Mouse (Mus musculus): ENCODE data around the gene Rps7. TPM values are rescaled to one million over a fixed set of nuclear protein-coding genes. Genes with fewer than 3 reads are reported as not detected.

The Rps7 gene
- polyA plus RNA-seq, 1 experiment from 2014 or later: 599 TPM

DNA sequence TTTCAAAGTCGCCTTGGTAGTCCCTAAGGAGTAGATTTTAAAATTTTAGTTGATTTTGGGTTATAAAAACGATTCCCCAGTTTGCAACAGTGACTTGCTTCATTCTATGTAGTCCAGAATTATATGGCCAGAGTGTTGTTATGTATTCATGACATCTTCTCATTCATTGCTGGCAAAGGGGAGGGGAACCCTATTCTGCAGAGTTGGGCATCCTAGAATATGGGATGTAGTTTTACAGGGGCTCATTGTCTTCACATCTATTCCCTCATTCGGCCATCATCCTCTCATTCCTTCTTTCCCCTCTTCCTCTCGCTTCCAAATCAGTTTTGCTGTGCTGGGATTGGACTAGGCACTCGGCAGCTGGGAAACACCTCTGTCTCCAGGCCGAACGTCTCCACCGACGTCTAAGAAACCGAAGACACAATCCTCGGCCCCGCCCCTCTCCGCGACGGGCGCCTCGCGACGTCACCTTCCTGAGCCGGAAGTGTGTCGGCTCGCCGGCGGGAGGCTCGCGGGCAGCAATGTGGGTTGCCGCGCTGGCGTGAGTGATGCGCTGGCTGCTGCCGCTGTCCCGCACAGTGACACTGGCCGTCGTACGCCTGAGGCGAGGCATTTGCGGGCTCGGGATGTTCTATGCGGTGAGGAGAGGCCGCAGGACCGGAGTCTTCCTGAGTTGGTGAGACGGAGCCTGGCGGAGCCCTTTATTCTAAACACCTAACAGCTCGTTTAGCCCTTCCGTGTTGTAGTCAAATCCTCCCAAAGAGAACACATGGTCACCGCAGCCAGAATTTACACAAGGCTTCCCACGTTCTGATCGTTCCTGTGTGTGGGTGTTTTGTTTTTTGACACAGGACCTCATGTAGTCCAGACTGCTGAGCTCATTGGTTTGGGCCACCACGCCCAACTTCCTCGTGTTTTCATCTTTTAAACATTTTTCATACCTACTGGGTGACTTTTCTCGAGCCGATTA, 13.7 kb upstream of the Rps7 start, which contains the start of gene Rnaseh1:
Gene Rnaseh1 (plus strand): TSS at position 462 of the 970 bp plus-strand sequence.
- Histone ChIP-seq H3K27me3 (ENCODE audit: control insufficient read depth, insufficient read depth, low read length) (no peaks in the 10 kb centered on the region), H3K4me1 (ENCODE audit: control insufficient read depth, insufficient read depth, low read length) (peaks cover 5% of the 10 kb centered on the region), H3K4me2 (peak within 1 kb of the TSS; percentile 88), H3K36me3 (ENCODE audit: control insufficient read depth, insufficient read depth, low read length) (peaks cover 4% of the 10 kb centered on the region; the same call in 1 of the 2 replicates), H3K27ac (ENCODE audit: low read depth, low read length) (0 out of 2 replicates have a peak within 1 kb of the TSS, but pooled peaks have one; percentile 17), H3K4me3 (ENCODE audit: low read depth, low read length) (peak within 1 kb of the TSS; percentile 71), H3K9ac (ENCODE audit: low read depth, low read length) (peak within 1 kb of the TSS; percentile 85), H3K9me3 (replicated peaks; ENCODE audit: control insufficient read depth, low read length) (no peaks in the 10 kb centered on the region)
- ATAC-seq (replicated peaks; ENCODE audit: insufficient number of reproducible peaks, low FRiP score, low TSS enrichment): peak; percentile 83
- 2% methylated on average over 52 of the region's 52 CpGs for WGBS (ENCODE audit: insufficient replicate concordance)

DNA sequence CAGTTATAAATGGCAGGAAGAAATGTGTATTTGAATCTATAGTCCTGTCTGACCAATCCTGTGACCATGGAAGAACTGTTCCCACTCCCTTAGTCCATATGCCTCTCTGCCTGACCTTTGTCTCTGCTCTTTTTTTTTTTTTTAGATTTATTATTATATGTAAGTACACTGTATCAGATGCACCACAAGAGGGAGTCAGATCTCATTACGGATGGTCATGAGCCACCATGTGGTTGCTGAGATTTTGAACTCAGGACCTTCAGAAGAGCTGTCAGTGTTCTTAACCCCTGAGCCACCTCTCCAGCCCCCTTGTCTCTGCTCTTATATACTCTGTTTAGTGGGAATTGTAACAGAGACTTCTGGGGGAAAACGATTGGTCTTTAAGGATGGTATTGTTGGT, 3.0 kb upstream of the Rps7 start:
- ATAC-seq (replicated peaks; ENCODE audit: insufficient number of reproducible peaks, low FRiP score, low TSS enrichment): no peak
- peaks cover 4% of the 10 kb centered on the region for H3K36me3 ChIP-seq (ENCODE audit: control insufficient read depth, insufficient read depth, low read length)
- H3K4me2 ChIP-seq: no peak overlapping the region
- no peaks in the 10 kb centered on the region for H3K27me3 ChIP-seq (ENCODE audit: control insufficient read depth, insufficient read depth, low read length)
- no peaks in the 10 kb centered on the region for H3K9me3 ChIP-seq (replicated peaks; ENCODE audit: control insufficient read depth, low read length)
- no peak overlapping the region for H3K27ac ChIP-seq (ENCODE audit: low read depth, low read length)
- no peak overlapping the region for H3K4me3 ChIP-seq (ENCODE audit: low read depth, low read length)
- H3K9ac ChIP-seq (ENCODE audit: low read depth, low read length): no peak overlapping the region
- 54% methylated on average over 2 of the region's 2 CpGs for WGBS (ENCODE audit: insufficient replicate concordance)
- peaks cover 10% of the 10 kb centered on the region for H3K4me1 ChIP-seq (ENCODE audit: control insufficient read depth, insufficient read depth, low read length)

GRCm38 (mm10) chr12:28636543-28636942, 790 bp upstream of the Rps7 start:
- H3K4me2 ChIP-seq: peak overlapping the region; percentile 60
- H3K9ac ChIP-seq (ENCODE audit: low read depth, low read length): peak overlapping the region; percentile 81; the same call in 1 of the 2 replicates
- H3K9me3 ChIP-seq (replicated peaks; ENCODE audit: control insufficient read depth, low read length): no peaks in the 10 kb centered on the region
- peaks cover 18% of the 10 kb centered on the region for H3K36me3 ChIP-seq (ENCODE audit: control insufficient read depth, insufficient read depth, low read length)
- H3K4me1 ChIP-seq (ENCODE audit: control insufficient read depth, insufficient read depth, low read length): peaks cover 10% of the 10 kb centered on the region
- peak overlapping the region; percentile 86 for H3K4me3 ChIP-seq (ENCODE audit: low read depth, low read length)
- ATAC-seq (replicated peaks; ENCODE audit: insufficient number of reproducible peaks, low FRiP score, low TSS enrichment): no peak
- no peaks in the 10 kb centered on the region for H3K27me3 ChIP-seq (ENCODE audit: control insufficient read depth, insufficient read depth, low read length)
- H3K27ac ChIP-seq (ENCODE audit: low read depth, low read length): no peak overlapping the region
- 86% methylated on average over 6 of the region's 6 CpGs for WGBS (ENCODE audit: insufficient replicate concordance)

- peak overlapping the region; percentile 88 for H3K4me2 ChIP-seq
- WGBS (ENCODE audit: insufficient replicate concordance): under 1% methylated on average over 23 of the region's 23 CpGs
- H3K9me3 ChIP-seq (replicated peaks; ENCODE audit: control insufficient read depth, low read length): no peaks in the 10 kb centered on the region
- peak overlapping the region; percentile 93 for H3K27ac ChIP-seq (ENCODE audit: low read depth, low read length)
- H3K9ac ChIP-seq (ENCODE audit: low read depth, low read length): peak overlapping the region; percentile 99
- H3K4me1 ChIP-seq (ENCODE audit: control insufficient read depth, insufficient read depth, low read length): peaks cover 10% of the 10 kb centered on the region
- no peaks in the 10 kb centered on the region for H3K27me3 ChIP-seq (ENCODE audit: control insufficient read depth, insufficient read depth, low read length)
- H3K36me3 ChIP-seq (ENCODE audit: control insufficient read depth, insufficient read depth, low read length): peaks cover 31% of the 10 kb centered on the region
- ATAC-seq (replicated peaks; ENCODE audit: insufficient number of reproducible peaks, low FRiP score, low TSS enrichment): 0 out of 2 replicates have a peak, but pooled peaks have one; percentile 28
- H3K4me3 ChIP-seq (ENCODE audit: low read depth, low read length): peak overlapping the region; percentile 86
Observed at GRCm38 (mm10) chr12:28635058-28635534, 657 bp downstream of the Rps7 start.

GRCm38 (mm10) chr12:28628436-28628835, 7.3 kb downstream of the Rps7 start:
- Histone ChIP-seq H3K9ac (ENCODE audit: low read depth, low read length) (no peak overlapping the region), H3K4me1 (ENCODE audit: control insufficient read depth, insufficient read depth, low read length) (no peaks in the 10 kb centered on the region), H3K36me3 (ENCODE audit: control insufficient read depth, insufficient read depth, low read length) (peaks cover 38% of the 10 kb centered on the region), H3K4me2 (no peak overlapping the region), H3K27me3 (ENCODE audit: control insufficient read depth, insufficient read depth, low read length) (no peaks in the 10 kb centered on the region), H3K4me3 (ENCODE audit: low read depth, low read length) (no peak overlapping the region), H3K9me3 (replicated peaks; ENCODE audit: control insufficient read depth, low read length) (no peaks in the 10 kb centered on the region), H3K27ac (ENCODE audit: low read depth, low read length) (no peak overlapping the region)
- ATAC-seq (replicated peaks; ENCODE audit: insufficient number of reproducible peaks, low FRiP score, low TSS enrichment): no peak
- 87% methylated on average over 2 of the region's 2 CpGs for WGBS (ENCODE audit: insufficient replicate concordance)

GRCm38 (mm10) chr12:28627092-28627491, 8.7 kb downstream of the Rps7 start:
- Histone ChIP-seq H3K27me3 (ENCODE audit: control insufficient read depth, insufficient read depth, low read length) (no peaks in the 10 kb centered on the region), H3K4me2 (no peak overlapping the region), H3K27ac (ENCODE audit: low read depth, low read length) (no peak overlapping the region), H3K36me3 (ENCODE audit: control insufficient read depth, insufficient read depth, low read length) (peaks cover 29% of the 10 kb centered on the region), H3K9me3 (replicated peaks; ENCODE audit: control insufficient read depth, low read length) (no peaks in the 10 kb centered on the region), H3K4me1 (ENCODE audit: control insufficient read depth, insufficient read depth, low read length) (peaks cover 12% of the 10 kb centered on the region), H3K9ac (ENCODE audit: low read depth, low read length) (no peak overlapping the region), H3K4me3 (ENCODE audit: low read depth, low read length) (no peak overlapping the region)
- ATAC-seq (replicated peaks; ENCODE audit: insufficient number of reproducible peaks, low FRiP score, low TSS enrichment): no peak
- 63% methylated on average over 4 of the region's 4 CpGs for WGBS (ENCODE audit: insufficient replicate concordance)

- no peak overlapping the region for H3K4me2 ChIP-seq
- no peaks in the 10 kb centered on the region for H3K9me3 ChIP-seq (replicated peaks; ENCODE audit: control insufficient read depth, low read length)
- no peak overlapping the region for H3K27ac ChIP-seq (ENCODE audit: low read depth, low read length)
- H3K27me3 ChIP-seq (ENCODE audit: control insufficient read depth, insufficient read depth, low read length): no peaks in the 10 kb centered on the region
- H3K4me3 ChIP-seq (ENCODE audit: low read depth, low read length): no peak overlapping the region
- ATAC-seq (replicated peaks; ENCODE audit: insufficient number of reproducible peaks, low FRiP score, low TSS enrichment): no peak
- peaks cover 18% of the 10 kb centered on the region for H3K36me3 ChIP-seq (ENCODE audit: control insufficient read depth, insufficient read depth, low read length)
- H3K9ac ChIP-seq (ENCODE audit: low read depth, low read length): no peak overlapping the region
- peaks cover 19% of the 10 kb centered on the region for H3K4me1 ChIP-seq (ENCODE audit: control insufficient read depth, insufficient read depth, low read length)
- WGBS (ENCODE audit: insufficient replicate concordance): 66% methylated on average over 7 of the region's 7 CpGs
Observed at GRCm38 (mm10) chr12:28625407-28625806, 10.3 kb downstream of the Rps7 start.

DNA sequence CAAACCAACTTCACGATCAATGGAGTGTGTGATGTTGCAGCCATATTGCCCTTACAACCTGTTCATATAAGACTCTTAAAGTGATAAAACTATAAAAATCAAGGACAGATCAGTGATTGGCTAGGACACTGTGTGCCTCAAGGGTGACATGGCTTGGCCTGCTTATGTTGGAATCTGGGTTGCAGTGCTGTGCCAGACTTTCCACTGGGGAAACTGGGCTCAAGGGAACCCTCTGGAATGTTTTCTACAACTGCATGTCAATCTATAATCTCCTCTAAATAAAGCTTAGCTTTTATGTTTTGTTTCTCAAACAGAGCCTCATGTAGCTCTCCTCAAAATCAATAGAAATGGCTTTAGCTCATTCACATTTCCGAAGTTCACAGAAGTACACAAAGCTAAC, 11.5 kb downstream of the Rps7 start:
- no peaks in the 10 kb centered on the region for H3K27me3 ChIP-seq (ENCODE audit: control insufficient read depth, insufficient read depth, low read length)
- no peak overlapping the region for H3K4me2 ChIP-seq
- no peak for ATAC-seq (replicated peaks; ENCODE audit: insufficient number of reproducible peaks, low FRiP score, low TSS enrichment)
- 85% methylated on average over 2 of the region's 2 CpGs for WGBS (ENCODE audit: insufficient replicate concordance)
- no peak overlapping the region for H3K4me3 ChIP-seq (ENCODE audit: low read depth, low read length)
- no peak overlapping the region for H3K9ac ChIP-seq (ENCODE audit: low read depth, low read length)
- H3K4me1 ChIP-seq (ENCODE audit: control insufficient read depth, insufficient read depth, low read length): peaks cover 19% of the 10 kb centered on the region
- no peaks in the 10 kb centered on the region for H3K9me3 ChIP-seq (replicated peaks; ENCODE audit: control insufficient read depth, low read length)
- no peak overlapping the region for H3K27ac ChIP-seq (ENCODE audit: low read depth, low read length)
- peaks cover 6% of the 10 kb centered on the region for H3K36me3 ChIP-seq (ENCODE audit: control insufficient read depth, insufficient read depth, low read length)
